Mouse (Mus musculus): ENCODE measurements around the gene 4930433I11Rik.
"Not testable (repeated sequence)": the region's sequence is repeated elsewhere in the genome, so short reads cannot be mapped to it uniquely, and the experiment has no call there.

4930433I11Rik gene

DNA sequence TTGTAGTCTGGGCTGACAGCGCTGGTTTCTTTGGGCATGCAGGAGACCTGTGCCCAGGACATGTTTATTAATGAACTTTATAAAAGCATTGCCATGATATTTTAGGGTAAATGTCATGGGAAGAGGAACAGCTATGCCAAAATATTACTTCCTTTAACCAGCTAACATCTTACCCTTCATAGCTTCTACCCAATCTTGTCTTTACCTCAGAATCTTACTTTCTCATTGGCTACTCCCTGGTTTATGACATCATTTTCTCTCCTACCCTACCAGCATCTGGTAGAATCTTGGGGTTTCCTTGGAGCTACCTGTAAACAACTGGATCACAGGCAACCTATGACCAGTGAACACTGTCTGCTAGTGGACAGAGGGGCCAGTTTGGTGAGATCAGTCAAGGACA lies at the start of gene 4930433I11Rik:
Gene 4930433I11Rik, plus strand, starts transcription at position 301 of the 400 bp plus-strand sequence.
- DNase-seq (ENCODE audit: low spot score in 2 of 2) = no peak

DNA sequence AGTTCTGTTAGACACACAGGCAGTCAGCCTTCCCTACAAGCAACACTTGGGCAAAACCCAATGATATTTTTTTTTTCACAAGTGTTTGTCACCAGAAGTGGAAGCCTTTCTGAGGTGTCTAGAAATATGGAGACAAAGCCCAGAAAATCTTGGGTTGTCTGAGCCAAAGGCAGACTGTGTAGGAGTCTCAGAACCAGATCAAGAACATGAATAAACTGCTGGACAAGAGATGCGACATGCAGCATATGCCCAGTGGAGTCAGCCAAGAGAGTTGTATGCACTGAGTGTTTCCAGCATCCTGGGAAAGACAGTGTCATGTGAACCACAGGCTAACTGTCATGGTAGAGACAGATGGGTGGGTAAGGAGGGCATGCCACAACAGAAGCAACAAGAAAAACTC lies 48.0 kb upstream of the 4930433I11Rik start:
- no peak for DNase-seq (ENCODE audit: low spot score in 2 of 2)

DNA sequence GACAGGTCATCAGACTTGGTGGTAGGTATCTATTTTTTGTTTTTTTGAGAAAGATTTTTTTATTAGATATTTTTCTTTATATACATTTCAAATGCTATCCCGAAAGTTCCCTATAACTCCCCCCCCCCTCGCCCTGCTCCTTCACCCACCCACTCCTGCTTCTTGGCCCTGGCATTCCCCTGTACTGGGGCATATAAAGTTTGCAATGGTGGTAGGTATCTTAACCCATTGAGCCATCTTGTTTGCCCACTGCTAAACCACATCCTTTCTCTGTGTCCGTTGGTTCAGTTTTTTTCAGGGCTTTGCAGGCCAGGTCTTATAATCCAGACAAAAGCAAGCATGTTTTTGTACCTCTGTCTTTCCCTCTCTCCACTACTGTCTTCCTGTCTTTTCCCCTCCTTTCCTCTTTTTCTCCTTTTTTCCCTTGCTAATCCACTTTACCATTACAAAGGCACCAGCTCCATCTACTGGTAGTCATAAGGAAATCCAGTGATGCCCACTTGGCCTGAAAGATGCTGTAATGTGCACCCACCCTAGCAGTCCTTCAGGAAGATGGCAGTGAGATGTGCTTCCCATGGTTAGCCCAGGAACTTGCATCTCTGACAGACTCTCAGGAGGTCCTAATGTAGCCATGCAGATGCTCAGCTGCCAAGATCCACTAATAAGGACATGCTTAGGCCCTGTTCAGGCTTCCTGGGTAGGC lies 45.0 kb upstream of the 4930433I11Rik start:
- DNase-seq (ENCODE audit: low spot score in 2 of 2) = no peak

DNA sequence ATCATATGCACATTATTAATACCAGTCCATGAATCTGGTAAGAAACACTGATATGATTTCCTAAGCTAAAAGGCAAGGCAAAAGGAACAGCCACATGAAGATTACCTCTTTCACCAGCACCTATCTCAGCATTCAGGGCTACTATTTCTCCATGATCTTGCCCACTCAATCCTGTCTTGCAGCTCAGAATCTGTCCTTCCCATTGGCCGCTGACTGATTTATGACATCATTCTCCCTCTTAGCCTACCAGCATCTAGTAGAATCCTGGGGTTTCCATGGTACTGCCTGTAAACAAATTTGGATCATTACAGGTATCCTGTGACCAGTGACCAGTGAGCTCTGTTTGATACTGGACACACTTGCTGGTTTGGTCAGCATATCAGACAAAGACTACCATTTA lies 45.1 kb downstream of the 4930433I11Rik start, which contains the start of gene Gm4884:
Gene Gm4884, plus strand, starts transcription at position 301 of the 400 bp plus-strand sequence.
- not testable (repeated sequence) for DNase-seq (ENCODE audit: low spot score in 2 of 2)

DNA sequence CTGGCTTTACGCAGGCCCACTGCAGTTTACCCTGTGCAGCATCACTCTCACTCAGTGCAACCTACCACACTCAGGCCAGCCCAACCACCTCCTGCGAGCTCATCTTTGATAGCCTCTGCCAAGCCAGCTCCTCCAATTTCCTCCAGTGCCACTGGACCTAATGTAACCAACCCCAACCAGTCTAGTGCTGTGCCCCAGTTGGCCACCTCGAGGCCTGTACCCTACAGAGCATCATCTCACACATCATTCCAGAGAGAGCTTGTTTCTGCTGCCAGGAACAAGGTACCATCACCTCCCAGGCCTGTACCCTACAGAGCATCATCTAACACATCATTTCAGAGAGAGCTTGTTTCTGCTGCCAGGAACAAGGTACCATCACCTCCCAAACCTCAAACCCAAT lies 56.7 kb downstream of the 4930433I11Rik start:
- not testable (repeated sequence) for DNase-seq (ENCODE audit: low spot score in 2 of 2)
